Mouse (Mus musculus) spleen, adult 2 months (tissue): ENCODE measurements at regions not wholly inside any gene's neighbourhood (a gene's known extent, or its start where the extent isn't known, plus 50 kb on each side); places are given as distances from the start of the nearest gene placed in this dataset.

Experiments
- CTCF ChIP-seq: fragments of 200-500 bp; IDR thresholded peaks from 2 replicates; pipeline ENCODE4 v1.5.1; 2011; ENCODE audit warnings: mild to moderate bottlenecking, inconsistent platforms; ENCODE audit not compliant: insufficient read depth, insufficient read length, insufficient replicate concordance; ENCODE audit errors: extremely low read depth
- POLR2A ChIP-seq: fragments of 200-500 bp; IDR thresholded peaks from 2 replicates; pipeline ENCODE4 v1.6.1; 2011; ENCODE audit warnings: low read depth, low read length, inconsistent platforms

GRCm38 (mm10) chr14:24930251-24930650 lies 443.3 kb downstream of the Rps24 start:
- TF ChIP-seq CTCF, result no peak
- TF ChIP-seq POLR2A, result no peak
